Mouse (Mus musculus) bone marrow, adult 2 months (tissue): ENCODE data around the gene Shc3. TPM values are rescaled to one million over a fixed set of nuclear protein-coding genes. Genes with fewer than 3 reads are reported as not detected.
A peak's percentile ranks its signal among the peaks of the same experiment; 100 is the strongest.

Source experiments
- H3K27ac ChIP-seq: fragments of 200-500 bp; 2 replicates; pipeline ENCODE4 v1.5.1; 2012; ENCODE audit warnings: low read depth, mild to moderate bottlenecking, control low read depth, inconsistent platforms, low read length; ENCODE audit not compliant: control insufficient read depth, poor library complexity, insufficient read depth
- H3K4me1 ChIP-seq: fragments of 200-500 bp; 2 replicates; pipeline ENCODE4 v1.6.1; 2011; ENCODE audit warnings: low read length; ENCODE audit not compliant: control insufficient read depth, insufficient read depth
- H3K4me3 ChIP-seq: fragments of 200-500 bp; replicated peaks from 2 replicates; pipeline ENCODE3; 2011; ENCODE audit warnings: mild to moderate bottlenecking, low read depth, low read length, control low read depth; ENCODE audit not compliant: control insufficient read depth
- CTCF ChIP-seq: fragments of 200-500 bp; IDR thresholded peaks from 2 replicates; pipeline ENCODE4 v1.5.1; 2011; ENCODE audit warnings: low read length, control low read depth; ENCODE audit not compliant: control insufficient read depth, insufficient read depth
- POLR2A ChIP-seq: fragments of 200-500 bp; IDR thresholded peaks from 2 replicates; pipeline ENCODE4 v1.6.1; 2011; ENCODE audit warnings: low read depth, mild to moderate bottlenecking, control low read depth, low read length, borderline replicate concordance; ENCODE audit not compliant: control insufficient read depth
- WGBS: fragments of 180-500 bp; shearing (Covaris S2); methylation state at CpG from one replicate; pipeline ENCODE4 v1.1.7; 2018; 5-methylcytosine and 5-hydroxymethylcytosine counted together
- polyA plus RNA-seq: library from polyadenylated mRNA; stranded (reverse); fragments of >200 nt; gene quantifications from 2 replicates; pipeline ENCODE4 v1.2.4, GENCODE M21; 2011; ENCODE audit warnings: low replicate concordance; ENCODE audit not compliant: missing spikeins, insufficient read depth, insufficient read length

Gene Shc3
- polyA plus RNA-seq, 1 experiment = not detected

- Histone ChIP-seq H3K27ac (no peak overlapping the region), H3K4me3 (no peak overlapping the region), H3K4me1 (no peaks in the 10 kb centered on the region)
- 15% methylated on average over 5 of the region's 5 CpGs for WGBS
- TF ChIP-seq CTCF (peak; percentile 68; the same call in 1 of the 2 replicates), POLR2A (no peak)
These were observed 144.6 kb downstream of the Shc3 start for GRCm38 (mm10) chr13:51424647-51425046.

- no peak; the same call in 1 of the 2 replicates for TF ChIP-seq CTCF
- no peak for TF ChIP-seq POLR2A
- H3K4me3 ChIP-seq = no peak overlapping the region
- no peaks in the 10 kb centered on the region for H3K4me1 ChIP-seq
- WGBS = 59% methylated on average over 9 of the region's 9 CpGs
- no peak overlapping the region for H3K27ac ChIP-seq
These were observed 145.6 kb downstream of the Shc3 start for GRCm38 (mm10) chr13:51423647-51424046.

GRCm38 (mm10) chr13:51420861-51421260 is 148.4 kb downstream of the Shc3 start:
- 85% methylated on average over 9 of the region's 9 CpGs for WGBS
- H3K27ac ChIP-seq = no peak overlapping the region
- H3K4me3 ChIP-seq = no peak overlapping the region
- H3K4me1 ChIP-seq = peaks cover 4% of the 10 kb centered on the region
- TF ChIP-seq CTCF (no peak), POLR2A (no peak)

DNA sequence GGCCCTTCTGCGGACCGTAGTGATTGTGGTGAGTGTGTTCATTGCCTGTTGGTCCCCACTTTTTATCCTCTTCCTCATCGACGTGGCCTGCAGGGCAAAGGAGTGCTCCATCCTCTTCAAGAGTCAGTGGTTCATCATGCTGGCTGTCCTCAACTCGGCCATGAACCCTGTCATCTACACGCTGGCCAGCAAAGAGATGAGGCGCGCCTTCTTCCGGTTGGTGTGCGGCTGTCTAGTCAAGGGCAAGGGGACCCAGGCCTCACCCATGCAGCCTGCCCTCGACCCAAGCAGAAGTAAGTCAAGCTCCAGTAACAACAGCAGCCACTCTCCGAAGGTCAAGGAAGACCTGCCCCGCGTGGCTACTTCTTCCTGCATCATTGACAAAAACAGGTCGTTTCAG is 149.7 kb downstream of the Shc3 start:
- Histone ChIP-seq H3K4me1 (peaks cover 4% of the 10 kb centered on the region), H3K27ac (no peak overlapping the region), H3K4me3 (no peak overlapping the region)
- 78% methylated on average over 15 of the region's 15 CpGs for WGBS
- TF ChIP-seq POLR2A = no peak
- no peak for TF ChIP-seq CTCF

- no peak overlapping the region for H3K27ac ChIP-seq
- H3K4me3 ChIP-seq = no peak overlapping the region
- H3K4me1 ChIP-seq = peaks cover 4% of the 10 kb centered on the region
- 78% methylated on average over 19 of the region's 19 CpGs for WGBS
- no peak for TF ChIP-seq POLR2A
- no peak for TF ChIP-seq CTCF
These were observed 150.2 kb downstream of the Shc3 start for GRCm38 (mm10) chr13:51418942-51419451.

- no peak for TF ChIP-seq POLR2A
- TF ChIP-seq CTCF = peak; percentile 88
- peaks cover 4% of the 10 kb centered on the region for H3K4me1 ChIP-seq
- no peak overlapping the region for H3K4me3 ChIP-seq
- 9% methylated on average over 20 of the region's 20 CpGs for WGBS
- H3K27ac ChIP-seq = no peak overlapping the region
These were observed 150.8 kb downstream of the Shc3 start for GRCm38 (mm10) chr13:51418268-51418941.

- Histone ChIP-seq H3K4me1 (peaks cover 4% of the 10 kb centered on the region), H3K27ac (no peak overlapping the region), H3K4me3 (no peak overlapping the region)
- TF ChIP-seq POLR2A = no peak
- no peak for TF ChIP-seq CTCF
- WGBS = 4% methylated on average over 6 of the region's 6 CpGs
These were observed 151.4 kb downstream of the Shc3 start for GRCm38 (mm10) chr13:51417796-51418195.

DNA sequence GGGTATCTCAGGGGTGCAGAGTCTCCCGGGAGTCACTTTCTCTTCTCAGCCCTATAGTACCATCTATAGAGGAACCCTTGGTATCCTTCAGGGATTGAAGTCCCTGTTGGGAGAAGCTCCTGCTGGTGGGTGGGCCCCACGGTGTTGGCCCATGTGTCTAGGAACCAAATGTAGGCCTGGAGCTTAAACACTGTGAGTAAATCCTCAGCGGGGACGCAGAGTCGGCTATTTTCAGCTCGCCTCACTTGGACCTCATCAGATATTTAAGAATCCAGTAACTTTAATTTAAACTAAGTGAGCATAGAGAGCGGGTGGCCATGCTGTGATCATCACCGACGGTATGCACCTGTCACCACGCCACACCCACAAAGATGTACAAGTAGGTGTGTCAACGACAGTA is 152.5 kb downstream of the Shc3 start:
- 80% methylated on average over 11 of the region's 11 CpGs for WGBS

More for the DNA sequence above, 152.5 kb downstream of the Shc3 start:
- Histone ChIP-seq H3K4me3 (no peak overlapping the region), H3K27ac (no peak overlapping the region), H3K4me1 (peaks cover 4% of the 10 kb centered on the region)
- TF ChIP-seq POLR2A (no peak), CTCF (no peak)
